Mouse (Mus musculus) stomach, embryonic 15.5 days (tissue): ENCODE data around the gene D430041D05Rik. TPM values are rescaled to one million over a fixed set of nuclear protein-coding genes. Genes with fewer than 3 reads are reported as not detected.
A peak's percentile ranks its signal among the peaks of the same experiment; 100 is the strongest.

ENCODE experiments used
- ATAC-seq: fragments of 200-750 bp; cut with Nextera tagmentation; 2 replicates; pipeline ENCODE4 v1.8.0; 2017; ENCODE audit warnings: low read depth, moderate number of reproducible peaks, moderate TSS enrichment; ENCODE audit not compliant: insufficient read depth, low FRiP score
- H3K27ac ChIP-seq: fragments of 300-500 bp; sonication (generic); 2 replicates; pipeline ENCODE4 v1.5.1; 2015; ENCODE audit warnings: mild to moderate bottlenecking, inconsistent platforms
- H3K27me3 ChIP-seq: fragments of 300-500 bp; sonication (generic); replicated peaks from 2 replicates; pipeline ENCODE4 v1.6.1; 2015; ENCODE audit warnings: inconsistent platforms
- H3K36me3 ChIP-seq: fragments of 300-500 bp; sonication (generic); 2 replicates; pipeline ENCODE4 v1.6.1; 2015; ENCODE audit warnings: inconsistent platforms
- H3K4me1 ChIP-seq: fragments of 300-500 bp; sonication (generic); 2 replicates; pipeline ENCODE4 v1.6.1; 2015; ENCODE audit warnings: inconsistent platforms
- H3K4me2 ChIP-seq: fragments of 300-500 bp; sonication (generic); 2 replicates; pipeline ENCODE4 v1.6.1; 2015; ENCODE audit warnings: mild to moderate bottlenecking, inconsistent platforms
- H3K4me3 ChIP-seq: fragments of 300-500 bp; sonication (generic); replicated peaks from 2 replicates; pipeline ENCODE4 v1.5.1; 2015; ENCODE audit warnings: inconsistent platforms
- H3K9ac ChIP-seq: fragments of 300-500 bp; sonication (generic); 2 replicates; pipeline ENCODE4 v1.6.1; 2015; ENCODE audit warnings: inconsistent platforms
- H3K9me3 ChIP-seq: fragments of 300-500 bp; sonication (generic); 2 replicates; pipeline ENCODE4 v1.6.1; 2016; ENCODE audit warnings: inconsistent platforms
- WGBS: fragments of 180-500 bp; shearing (Covaris S2); methylation state at CpG from one replicate; pipeline ENCODE4 v1.1.7; 2015; 5-methylcytosine and 5-hydroxymethylcytosine counted together
- polyA plus RNA-seq: library from polyadenylated mRNA; unstranded; fragments of >200 nt; fragmentation: Nextera tagmentation; extraction: Ambion mirVana; gene quantifications from 2 replicates; pipeline ENCODE4 v1.2.1, GENCODE M21; 2015

Gene D430041D05Rik
- polyA plus RNA-seq, 1 experiment from 2014 or later = 0.19 TPM

- 83% methylated on average over 8 of the region's 8 CpGs for WGBS
- Histone ChIP-seq H3K9ac (no peak overlapping the region), H3K36me3 (no peaks in the 10 kb centered on the region), H3K4me2 (no peak overlapping the region), H3K27ac (no peak overlapping the region), H3K4me3 (no peak overlapping the region), H3K4me1 (peaks cover 8% of the 10 kb centered on the region; the same call in 1 of the 2 replicates), H3K27me3 (no peaks in the 10 kb centered on the region), H3K9me3 (no peaks in the 10 kb centered on the region)
- ATAC-seq = no peak
These were observed 231.2 kb downstream of the D430041D05Rik start for GRCm38 (mm10) chr2:104179636-104180035.

- Histone ChIP-seq H3K9ac (no peak overlapping the region), H3K4me1 (peaks cover 8% of the 10 kb centered on the region; the same call in 1 of the 2 replicates), H3K27me3 (no peaks in the 10 kb centered on the region), H3K27ac (no peak overlapping the region), H3K4me2 (no peak overlapping the region), H3K4me3 (no peak overlapping the region), H3K9me3 (no peaks in the 10 kb centered on the region), H3K36me3 (no peaks in the 10 kb centered on the region)
- WGBS = 81% methylated on average over 4 of the region's 4 CpGs
- no peak for ATAC-seq
These were observed 232.6 kb downstream of the D430041D05Rik start for GRCm38 (mm10) chr2:104178251-104178650.

- no peak overlapping the region for H3K9ac ChIP-seq
- WGBS = 39% methylated on average over 13 of the region's 13 CpGs
These were observed 233.7 kb downstream of the D430041D05Rik start for GRCm38 (mm10) chr2:104176979-104177704.

GRCm38 (mm10) chr2:104176166-104176978 is 234.4 kb downstream of the D430041D05Rik start:
- no peak for ATAC-seq
- Histone ChIP-seq H3K9me3 (no peaks in the 10 kb centered on the region), H3K36me3 (no peaks in the 10 kb centered on the region), H3K4me1 (peaks cover 8% of the 10 kb centered on the region; the same call in 1 of the 2 replicates), H3K4me2 (no peak overlapping the region), H3K9ac (no peak overlapping the region), H3K4me3 (no peak overlapping the region), H3K27ac (peak overlapping the region; percentile 48; the same call in 1 of the 2 replicates), H3K27me3 (no peaks in the 10 kb centered on the region)
- WGBS = 57% methylated on average over 17 of the region's 17 CpGs

More at GRCm38 (mm10) chr2:104176979-104177704, 233.7 kb downstream of the D430041D05Rik start:
- Histone ChIP-seq H3K4me3 (no peak overlapping the region), H3K4me2 (no peak overlapping the region), H3K9me3 (no peaks in the 10 kb centered on the region), H3K36me3 (no peaks in the 10 kb centered on the region), H3K27me3 (no peaks in the 10 kb centered on the region), H3K27ac (peak overlapping the region; percentile 48), H3K4me1 (peaks cover 8% of the 10 kb centered on the region; the same call in 1 of the 2 replicates)
- ATAC-seq = peak; percentile 70

- Histone ChIP-seq H3K36me3 (no peaks in the 10 kb centered on the region), H3K27ac (no peak overlapping the region), H3K9me3 (no peaks in the 10 kb centered on the region), H3K9ac (no peak overlapping the region), H3K4me3 (no peak overlapping the region), H3K27me3 (no peaks in the 10 kb centered on the region), H3K4me2 (no peak overlapping the region), H3K4me1 (peaks cover 8% of the 10 kb centered on the region; the same call in 1 of the 2 replicates)
- WGBS = 88% methylated on average over 9 of the region's 9 CpGs
- ATAC-seq = no peak
These were observed 235.2 kb downstream of the D430041D05Rik start for GRCm38 (mm10) chr2:104175476-104176165.

- no peaks in the 10 kb centered on the region for H3K27me3 ChIP-seq
- WGBS = 81% methylated on average over 3 of the region's 3 CpGs
- ATAC-seq = no peak
These were observed 237.4 kb downstream of the D430041D05Rik start for GRCm38 (mm10) chr2:104173431-104173830.

GRCm38 (mm10) chr2:104172695-104173348 is 238.0 kb downstream of the D430041D05Rik start:
- Histone ChIP-seq H3K4me2 (no peak overlapping the region), H3K4me3 (no peak overlapping the region), H3K4me1 (peaks cover 8% of the 10 kb centered on the region; the same call in 1 of the 2 replicates), H3K9ac (no peak overlapping the region), H3K9me3 (no peaks in the 10 kb centered on the region), H3K36me3 (no peaks in the 10 kb centered on the region), H3K27ac (no peak overlapping the region), H3K27me3 (no peaks in the 10 kb centered on the region)
- WGBS = 56% methylated on average over 11 of the region's 11 CpGs
- ATAC-seq = no peak

More at GRCm38 (mm10) chr2:104173431-104173830, 237.4 kb downstream of the D430041D05Rik start:
- no peak overlapping the region for H3K4me2 ChIP-seq
- H3K36me3 ChIP-seq = no peaks in the 10 kb centered on the region
- H3K9ac ChIP-seq = no peak overlapping the region
- peaks cover 8% of the 10 kb centered on the region; the same call in 1 of the 2 replicates for H3K4me1 ChIP-seq
- H3K4me3 ChIP-seq = no peak overlapping the region
- no peaks in the 10 kb centered on the region for H3K9me3 ChIP-seq
- no peak overlapping the region for H3K27ac ChIP-seq

GRCm38 (mm10) chr2:104168186-104168896 is 242.5 kb downstream of the D430041D05Rik start:
- Histone ChIP-seq H3K4me1 (no peaks in the 10 kb centered on the region), H3K27me3 (no peaks in the 10 kb centered on the region), H3K9ac (no peak overlapping the region), H3K27ac (no peak overlapping the region), H3K4me3 (no peak overlapping the region), H3K36me3 (no peaks in the 10 kb centered on the region), H3K9me3 (no peaks in the 10 kb centered on the region), H3K4me2 (no peak overlapping the region)
- ATAC-seq = no peak
- 88% methylated on average over 17 of the region's 17 CpGs for whole genome bisulfite sequencing

- Histone ChIP-seq H3K27ac (no peak overlapping the region), H3K4me1 (no peaks in the 10 kb centered on the region), H3K4me3 (no peak overlapping the region), H3K9me3 (no peaks in the 10 kb centered on the region), H3K4me2 (no peak overlapping the region), H3K9ac (no peak overlapping the region), H3K27me3 (no peaks in the 10 kb centered on the region), H3K36me3 (no peaks in the 10 kb centered on the region)
- WGBS = 96% methylated on average over 23 of the region's 23 CpGs
- no peak for ATAC-seq
These were observed 243.0 kb downstream of the D430041D05Rik start for GRCm38 (mm10) chr2:104167765-104168164.

- H3K4me2 ChIP-seq = no peak overlapping the region
These were observed 245.2 kb downstream of the D430041D05Rik start for GRCm38 (mm10) chr2:104165631-104166030.

More at GRCm38 (mm10) chr2:104165631-104166030, 245.2 kb downstream of the D430041D05Rik start:
- H3K4me3 ChIP-seq = no peak overlapping the region
- H3K9ac ChIP-seq = no peak overlapping the region
- H3K9me3 ChIP-seq = no peaks in the 10 kb centered on the region
- H3K27me3 ChIP-seq = no peaks in the 10 kb centered on the region
- 69% methylated on average over 2 of the region's 2 CpGs for WGBS
- ATAC-seq = no peak
- no peaks in the 10 kb centered on the region for H3K36me3 ChIP-seq
- H3K27ac ChIP-seq = no peak overlapping the region
- no peaks in the 10 kb centered on the region for H3K4me1 ChIP-seq
